Mouse (Mus musculus) retina, embryonic 14.5 days (tissue): Measurements from ENCODE around the gene Dvl2.
A peak's percentile ranks its signal among the peaks of the same experiment; 100 is the strongest.

ENCODE experiments used
- DNase-seq: peaks from one replicate; pipeline ENCODE4 v3.0.0-alpha.2; 2015; ENCODE audit warnings: low spot score

Dvl2 gene

GRCm38 (mm10) chr11:70029130-70029801, 28.9 kb downstream of the Dvl2 start:
- peak; percentile 98 for DNase-seq

GRCm38 (mm10) chr11:70029829-70030550, 29.6 kb downstream of the Dvl2 start:
- no peak for DNase-seq

GRCm38 (mm10) chr11:70030651-70031320, 30.4 kb downstream of the Dvl2 start:
- no peak for DNase-seq

- no peak for DNase-seq
Observed at GRCm38 (mm10) chr11:70031321-70031670, 30.9 kb downstream of the Dvl2 start.

GRCm38 (mm10) chr11:70038174-70038573, 37.8 kb downstream of the Dvl2 start:
- DNase-seq = no peak

- DNase-seq = no peak
Observed at GRCm38 (mm10) chr11:70039631-70040030, 39.2 kb downstream of the Dvl2 start.

- DNase-seq = no peak
Observed at GRCm38 (mm10) chr11:70040184-70040583, 39.8 kb downstream of the Dvl2 start.

- no peak for DNase-seq
Observed at GRCm38 (mm10) chr11:70042309-70043085, 42.1 kb downstream of the Dvl2 start.

GRCm38 (mm10) chr11:70043665-70044064, 43.3 kb downstream of the Dvl2 start:
- DNase-seq = no peak

- no peak for DNase-seq
Observed at GRCm38 (mm10) chr11:70045435-70045834, 45.0 kb downstream of the Dvl2 start.

- no peak for DNase-seq
Observed at GRCm38 (mm10) chr11:70049366-70049765, 49.0 kb downstream of the Dvl2 start.

- DNase-seq = no peak
Observed at GRCm38 (mm10) chr11:70049816-70050215, 49.4 kb downstream of the Dvl2 start.

- no peak for DNase-seq
Observed at GRCm38 (mm10) chr11:70053156-70053555, 52.8 kb downstream of the Dvl2 start.

- DNase-seq = no peak
Observed at GRCm38 (mm10) chr11:70053898-70054570, 53.6 kb downstream of the Dvl2 start, which contains the start of gene Asgr1. TSS of gene Asgr1 (plus strand) at chr11:70054085.

GRCm38 (mm10) chr11:70055618-70056214, 55.3 kb downstream of the Dvl2 start:
- peak; percentile 88 for DNase-seq

- no peak for DNase-seq
Observed at GRCm38 (mm10) chr11:70057805-70058204, 57.4 kb downstream of the Dvl2 start.

GRCm38 (mm10) chr11:70059930-70060329, 59.5 kb downstream of the Dvl2 start:
- no peak for DNase-seq
